Mouse (Mus musculus): ENCODE results near the gene Tm2d3. TPM values are rescaled to one million over a fixed set of nuclear protein-coding genes. Genes with fewer than 3 reads are reported as not detected.

The Tm2d3 gene
- 17.5 TPM for polyA plus RNA-seq (2014; fragmentation: Illumina TruSeq; extraction: RNeasy Lipid Tissue Mini Kit (QIAGEN cat#74804); ENCODE audit: low read depth, low replicate concordance)

DNA sequence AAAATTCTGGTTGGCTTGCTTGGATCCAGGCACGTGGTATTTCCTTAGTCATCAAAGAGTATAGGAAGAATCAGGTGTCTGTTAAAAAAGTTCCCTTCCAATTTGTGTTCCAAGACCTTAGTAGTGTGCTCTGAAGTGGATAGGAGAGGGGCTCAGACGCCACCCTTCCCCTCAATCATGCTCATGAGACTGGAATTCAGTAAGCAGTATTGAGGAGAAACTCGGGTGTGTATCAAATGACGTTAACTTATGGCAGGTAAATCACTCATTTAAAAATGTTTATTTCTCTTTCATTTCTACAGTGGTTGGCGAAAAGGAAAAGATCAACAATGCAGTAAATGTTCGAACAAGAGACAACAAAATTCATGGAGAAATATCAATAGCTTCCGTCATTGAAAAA lies at the start of gene Tm2d3:
TSS of gene Tm2d3 (plus strand) at position 301 of the 400 bp plus-strand sequence.

DNA sequence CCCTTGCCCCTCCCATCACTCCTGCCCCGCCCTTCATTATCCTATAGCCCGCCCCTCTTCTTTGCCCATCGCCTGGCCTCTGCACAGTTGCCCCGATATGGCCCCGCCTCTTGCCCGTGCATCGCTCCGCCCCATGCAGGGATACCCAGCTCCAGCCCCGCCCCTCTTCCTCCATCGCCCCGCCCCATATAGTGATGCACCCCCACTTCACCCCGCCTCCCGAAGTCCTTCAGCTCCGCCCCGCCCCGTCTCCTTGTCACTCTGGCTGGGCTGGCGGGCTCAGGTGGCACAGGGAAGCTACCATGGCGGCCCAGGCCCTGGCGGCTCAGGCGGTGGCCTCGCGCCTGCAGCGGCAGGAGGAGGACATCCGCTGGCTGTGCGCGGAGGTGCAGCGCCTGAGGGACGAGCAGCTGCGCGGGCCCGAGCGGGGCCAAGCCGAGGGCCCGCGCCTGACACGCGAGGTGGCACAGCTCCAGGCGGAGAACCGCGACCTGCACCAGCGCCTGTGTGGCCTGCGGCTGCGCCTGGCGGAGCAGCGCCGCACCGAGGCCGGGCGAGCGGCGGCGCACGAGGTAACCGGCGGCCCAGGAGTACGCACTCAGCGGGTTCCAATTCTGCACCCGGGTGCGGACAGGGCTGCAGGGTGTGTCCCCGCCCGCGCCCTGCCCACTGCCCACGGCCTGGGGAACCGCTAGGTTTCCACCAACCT lies 46.2 kb upstream of the Tm2d3 start, which contains the start of gene Tarsl2:
TSS of gene Tarsl2 (plus strand) at position 256 of the 709 bp plus-strand sequence.

Other genes starting within 250 kb of the Tm2d3 start
- gene Tjp1, start 163.4 kb upstream of the Tm2d3 start, polyA plus RNA-seq (2014; fragmentation: Illumina TruSeq; extraction: RNeasy Lipid Tissue Mini Kit (QIAGEN cat#74804); ENCODE audit: low read depth, low replicate concordance): 115 TPM
- gene Tarsl2, start 46.3 kb upstream of the Tm2d3 start, polyA plus RNA-seq (2014; fragmentation: Illumina TruSeq; extraction: RNeasy Lipid Tissue Mini Kit (QIAGEN cat#74804); ENCODE audit: low read depth, low replicate concordance): 42.4 TPM
- 3.6 TPM for gene Pcsk6, start 170.6 kb downstream of the Tm2d3 start, polyA plus RNA-seq (2014; fragmentation: Illumina TruSeq; extraction: RNeasy Lipid Tissue Mini Kit (QIAGEN cat#74804); ENCODE audit: low read depth, low replicate concordance)

Data from adrenal gland, adult 10 weeks (tissue).